Comparison of ENCODE assay signal across 8 mouse cellular contexts in genomic region chr2:153031126-153032082, GRCm38 (mm10). TPM values are rescaled to one million over a fixed set of nuclear protein-coding genes. Genes with fewer than 3 reads are reported as not detected.
A peak's percentile ranks its signal among the peaks of the same experiment; 100 is the strongest.
DNase-seq lines count a peak whose midpoint lies in the region; ATAC-seq and TF ChIP-seq lines count a peak whose summit lies in the region.

TSS of gene Xkr7 (plus strand) at chr2:153031852.

- H3K9ac ChIP-seq in heart, embryonic 15.5 days, result no peak within 1 kb of the TSS
- peak within 1 kb of the TSS; percentile 33 for H3K9ac ChIP-seq in ES-E14 (ENCODE audit: insufficient read depth, low read depth, low read length, poor library complexity, severe bottlenecking)
- no peak within 1 kb of the TSS for H3K9ac ChIP-seq in intestine, embryonic 16.5 days (ENCODE audit: low read depth, low read length)

- no peak for TF ChIP-seq POLR2A in olfactory bulb, adult 2 months (IDR thresholded peaks at IDR 0.05; ENCODE audit: insufficient read depth, low read depth, low read length)

- WGBS in heart, embryonic 15.5 days, result 2% methylated on average over 43 of the region's 54 CpGs
- WGBS in intestine, embryonic 16.5 days, result 2% methylated on average over 43 of the region's 54 CpGs
- 3% methylated on average over 51 of the region's 54 CpGs for WGBS in olfactory bulb, adult 2 months

- H3K4me3 ChIP-seq in heart, embryonic 15.5 days, result peak within 1 kb of the TSS; percentile 44
- peak within 1 kb of the TSS; percentile 67 to 69 for H3K4me3 ChIP-seq in ES-E14 (ENCODE audit: insufficient read depth in 1 of 2, low read depth in 1 of 2, low read length in 2 of 2, poor library complexity in 1 of 2, severe bottlenecking in 1 of 2)
- peak within 1 kb of the TSS; percentile 46 for H3K4me3 ChIP-seq in intestine, embryonic 16.5 days (ENCODE audit: low read length)
- peak within 1 kb of the TSS; percentile 42 for H3K4me3 ChIP-seq in olfactory bulb, adult 2 months (ENCODE audit: insufficient read depth, low read depth, low read length)

- ATAC-seq in heart, embryonic 15.5 days (replicated peaks; ENCODE audit: insufficient number of reproducible peaks, insufficient read depth, low FRiP score, low read depth), result peak; percentile 28; the same call in 1 of the 2 replicates
- ATAC-seq in intestine, embryonic 16.5 days, result peak; percentile 56

- H3K4me2 ChIP-seq in heart, embryonic 15.5 days, result peak within 1 kb of the TSS; percentile 69
- H3K4me2 ChIP-seq in intestine, embryonic 16.5 days (ENCODE audit: low read depth, low read length), result peak within 1 kb of the TSS; percentile 79

- H3K4me1 ChIP-seq in heart, embryonic 15.5 days (replicated peaks), result peaks cover 7% of the 10 kb centered on the region
- peaks cover 0 to 3% of the 10 kb centered on the region in 2 experiments; a peak in 1 of 4 replicates for H3K4me1 ChIP-seq in ES-E14 (ENCODE audit: control insufficient read depth in 2 of 2, insufficient read depth in 2 of 2, low read length in 2 of 2, poor library complexity in 1 of 2)
- 0 out of 2 replicates have a peak, but pooled peaks cover 4% of the 10 kb centered on the region for H3K4me1 ChIP-seq in intestine, embryonic 16.5 days (ENCODE audit: control insufficient read depth, insufficient read depth, low read length)
- peaks cover 15% of the 10 kb centered on the region; the same call in 1 of the 2 replicates for H3K4me1 ChIP-seq in olfactory bulb, adult 2 months (ENCODE audit: control insufficient read depth, insufficient read depth, low read length)

- H3K36me3 ChIP-seq in heart, embryonic 15.5 days, result no peaks in the 10 kb centered on the region
- H3K36me3 ChIP-seq in ES-E14 (ENCODE audit: control insufficient read depth, insufficient read depth, low read length, poor library complexity, severe bottlenecking), result no peaks in the 10 kb centered on the region
- no peaks in the 10 kb centered on the region for H3K36me3 ChIP-seq in intestine, embryonic 16.5 days (ENCODE audit: control insufficient read depth, insufficient read depth, low read length)

- DNase-seq in heart, adult 8-10 months (ENCODE audit: low spot score), result no peak
- no peak for DNase-seq in ES-E14 (ENCODE audit: low read depth, low spot score)
- peak; percentile 14 for DNase-seq in embryo, embryonic 10.5 days (ENCODE audit: low spot score)
- DNase-seq in yolk sac, embryonic 10.5 days (ENCODE audit: low spot score), result no peak
- no peak for DNase-seq in layer of hippocampus, adult 8-10 months (ENCODE audit: low spot score in 2 of 2)

- in situ Hi-C loops in ES-E14 (cut with MboI; ENCODE audit: low sequenced_read_pairs in 2 of 2, unreplicated experiment in 2 of 2), result no loop called here

- no peak for TF ChIP-seq CTCF in olfactory bulb, adult 2 months (IDR thresholded peaks at IDR 0.05; ENCODE audit: insufficient read depth, low read depth, low read length)

- H3K27ac ChIP-seq in heart, embryonic 15.5 days, result no peak within 1 kb of the TSS
- H3K27ac ChIP-seq in ES-E14 (ENCODE audit: insufficient read depth, low read depth, low read length, poor library complexity, severe bottlenecking), result no peak within 1 kb of the TSS
- H3K27ac ChIP-seq in intestine, embryonic 16.5 days (ENCODE audit: low read length), result no peak within 1 kb of the TSS
- no peak within 1 kb of the TSS for H3K27ac ChIP-seq in olfactory bulb, adult 2 months (ENCODE audit: insufficient read depth, low read depth, low read length)

- H3K27me3 ChIP-seq in heart, embryonic 15.5 days, result peaks cover 91% of the 10 kb centered on the region
- H3K27me3 ChIP-seq in intestine, embryonic 16.5 days (replicated peaks; ENCODE audit: control insufficient read depth, insufficient read depth, low read length), result peaks cover 36% of the 10 kb centered on the region

- no peaks in the 10 kb centered on the region for H3K9me3 ChIP-seq in heart, embryonic 15.5 days (replicated peaks)
- no peaks in the 10 kb centered on the region for H3K9me3 ChIP-seq in ES-E14 (ENCODE audit: control insufficient read depth, insufficient read depth, low read depth, low read length)
- H3K9me3 ChIP-seq in intestine, embryonic 16.5 days (ENCODE audit: control insufficient read depth, low read length), result no peaks in the 10 kb centered on the region

TF ChIP-seq in ES-E14, 5 proteins besides CTCF, POLR2A, EP300 and RAD21:
- no peak for TF ChIP-seq CHD2 (IDR thresholded peaks at IDR 0.05; ENCODE audit: low read depth, low read length)
- TF ChIP-seq HCFC1 (IDR thresholded peaks at IDR 0.05; ENCODE audit: borderline replicate concordance, insufficient read depth, low read length), result no peak
- TF ChIP-seq ZC3H11A (IDR thresholded peaks at IDR 0.05; ENCODE audit: borderline replicate concordance, low read depth, low read length), result no peak
- no peak for TF ChIP-seq MAFK (IDR thresholded peaks at IDR 0.05; ENCODE audit: insufficient read depth, low read depth, low read length)
- TF ChIP-seq ZNF384 (IDR thresholded peaks at IDR 0.05; ENCODE audit: low read depth, low read length), result no peak

RNA-seq across cellular contexts. Expression of gene Xkr7, which starts in this region (rescaled TPM):
- polyA plus RNA-seq in heart, embryonic 15.5 days (2015; fragmentation: Nextera tagmentation; extraction: Ambion mirVana), result not detected in 2 replicates
- not detected for total RNA-seq in heart, adult 8-10 months (2022)
- total RNA-seq in ES-E14 (2012; rRNA removed), result 0.36 and 1.9 TPM in 2 replicates
- 0.06 TPM in 2 replicates for polyA plus RNA-seq in intestine, embryonic 16.5 days (2015; fragmentation: Nextera tagmentation; extraction: Ambion mirVana)
- not detected in 2 replicates for polyA plus RNA-seq in olfactory bulb, adult 2 months (2012; ENCODE audit: insufficient read depth, insufficient read length, low replicate concordance, missing spikeins)
- total RNA-seq in layer of hippocampus, adult 8-10 months (2022), result 1 to 10 TPM; 1.4 to 2.3 (median 2.0) TPM

Comparison
In these comparisons a context has a peak if more than half of its experiments do, and no peak if none do; other contexts are left out.
1. Peak in ATAC-seq, H3K4me3 ChIP-seq and H3K4me2 ChIP-seq in heart, embryonic 15.5 days; RNA of the gene not detected or under 1 TPM.
2. Peak in ATAC-seq, H3K4me3 ChIP-seq and H3K4me2 ChIP-seq in intestine, embryonic 16.5 days; RNA of the gene not detected or under 1 TPM.